Mouse (Mus musculus): Measurements from ENCODE around the gene Dock8. TPM values are rescaled to one million over a fixed set of nuclear protein-coding genes. Genes with fewer than 3 reads are reported as not detected.

Dock8 gene
- polyA plus RNA-seq, 1 experiment, result 0.57 TPM

GRCm38 (mm10) chr19:24994900-24995299, 4.4 kb upstream of the Dock8 start:
- H3K27me3 ChIP-seq (ENCODE audit: control insufficient read depth, insufficient read depth, low read length, poor library complexity, severe bottlenecking), result peaks cover 7% of the 10 kb centered on the region
- no peak overlapping the region for H3K4me3 ChIP-seq (ENCODE audit: low read depth, low read length)
- no peak overlapping the region for H3K9ac ChIP-seq (ENCODE audit: low read depth, poor library complexity, severe bottlenecking)
- H3K4me1 ChIP-seq (ENCODE audit: control insufficient read depth, insufficient read depth, low read length), result no peaks in the 10 kb centered on the region
- H3K27ac ChIP-seq (ENCODE audit: insufficient read depth, low read length), result no peak overlapping the region
- no peaks in the 10 kb centered on the region for H3K9me3 ChIP-seq (replicated peaks; ENCODE audit: control insufficient read depth, insufficient read depth, low read length, poor library complexity, severe bottlenecking)
- TF ChIP-seq CTCF (IDR thresholded peaks at IDR 0.05; ENCODE audit: low read depth, low read length), result no peak
- no peaks in the 10 kb centered on the region; the same call in 1 of the 2 replicates for H3K36me3 ChIP-seq (ENCODE audit: control insufficient read depth, insufficient read depth, low read length, poor library complexity, severe bottlenecking)

GRCm38 (mm10) chr19:24996815-24997704, 2.3 kb upstream of the Dock8 start:
- H3K9me3 ChIP-seq (replicated peaks; ENCODE audit: control insufficient read depth, insufficient read depth, low read length, poor library complexity, severe bottlenecking), result no peaks in the 10 kb centered on the region
- TF ChIP-seq EP300 (IDR thresholded peaks at IDR 0.05; ENCODE audit: insufficient read depth, low read depth, low read length), result no peak
- TF ChIP-seq CTCF (IDR thresholded peaks at IDR 0.05; ENCODE audit: low read depth, low read length), result no peak
- TF ChIP-seq POLR2A (IDR thresholded peaks at IDR 0.05; ENCODE audit: insufficient read depth, low read length), result no peak
- H3K27me3 ChIP-seq (ENCODE audit: control insufficient read depth, insufficient read depth, low read length, poor library complexity, severe bottlenecking), result peaks cover 20% of the 10 kb centered on the region
- H3K4me1 ChIP-seq (ENCODE audit: control insufficient read depth, insufficient read depth, low read length), result no peaks in the 10 kb centered on the region
- no peak overlapping the region for H3K4me3 ChIP-seq (ENCODE audit: low read depth, low read length)
- H3K9ac ChIP-seq (ENCODE audit: low read depth, poor library complexity, severe bottlenecking), result no peak overlapping the region
- H3K27ac ChIP-seq (ENCODE audit: insufficient read depth, low read length), result no peak overlapping the region
- H3K36me3 ChIP-seq (ENCODE audit: control insufficient read depth, insufficient read depth, low read length, poor library complexity, severe bottlenecking), result no peaks in the 10 kb centered on the region; the same call in 1 of the 2 replicates

GRCm38 (mm10) chr19:24998561-24998960, 773 bp upstream of the Dock8 start:
- Histone ChIP-seq H3K4me3 (ENCODE audit: low read depth, low read length) (no peak overlapping the region), H3K36me3 (ENCODE audit: control insufficient read depth, insufficient read depth, low read length, poor library complexity, severe bottlenecking) (no peaks in the 10 kb centered on the region; the same call in 1 of the 2 replicates), H3K9ac (ENCODE audit: low read depth, poor library complexity, severe bottlenecking) (no peak overlapping the region), H3K27me3 (ENCODE audit: control insufficient read depth, insufficient read depth, low read length, poor library complexity, severe bottlenecking) (peaks cover 20% of the 10 kb centered on the region), H3K9me3 (replicated peaks; ENCODE audit: control insufficient read depth, insufficient read depth, low read length, poor library complexity, severe bottlenecking) (no peaks in the 10 kb centered on the region), H3K27ac (ENCODE audit: insufficient read depth, low read length) (no peak overlapping the region), H3K4me1 (ENCODE audit: control insufficient read depth, insufficient read depth, low read length) (no peaks in the 10 kb centered on the region)
- no peak for TF ChIP-seq EP300 (IDR thresholded peaks at IDR 0.05; ENCODE audit: insufficient read depth, low read depth, low read length)
- no peak for TF ChIP-seq POLR2A (IDR thresholded peaks at IDR 0.05; ENCODE audit: insufficient read depth, low read length)
- TF ChIP-seq CTCF (IDR thresholded peaks at IDR 0.05; ENCODE audit: low read depth, low read length), result no peak

- Histone ChIP-seq H3K4me3 (ENCODE audit: low read depth, low read length) (no peak overlapping the region), H3K9me3 (replicated peaks; ENCODE audit: control insufficient read depth, insufficient read depth, low read length, poor library complexity, severe bottlenecking) (no peaks in the 10 kb centered on the region), H3K4me1 (ENCODE audit: control insufficient read depth, insufficient read depth, low read length) (no peaks in the 10 kb centered on the region), H3K27ac (ENCODE audit: insufficient read depth, low read length) (no peak overlapping the region), H3K9ac (ENCODE audit: low read depth, poor library complexity, severe bottlenecking) (peak overlapping the region; percentile 95; the same call in 1 of the 2 replicates), H3K27me3 (ENCODE audit: control insufficient read depth, insufficient read depth, low read length, poor library complexity, severe bottlenecking) (peaks cover 20% of the 10 kb centered on the region), H3K36me3 (ENCODE audit: control insufficient read depth, insufficient read depth, low read length, poor library complexity, severe bottlenecking) (no peaks in the 10 kb centered on the region; the same call in 1 of the 2 replicates)
- TF ChIP-seq EP300 (IDR thresholded peaks at IDR 0.05; ENCODE audit: insufficient read depth, low read depth, low read length), result no peak
- no peak for TF ChIP-seq POLR2A (IDR thresholded peaks at IDR 0.05; ENCODE audit: insufficient read depth, low read length)
- TF ChIP-seq CTCF (IDR thresholded peaks at IDR 0.05; ENCODE audit: low read depth, low read length), result no peak
Measured at GRCm38 (mm10) chr19:25000153-25000552, 819 bp downstream of the Dock8 start.

GRCm38 (mm10) chr19:25002032-25002431, 2.7 kb downstream of the Dock8 start:
- H3K9me3 ChIP-seq (replicated peaks; ENCODE audit: control insufficient read depth, insufficient read depth, low read length, poor library complexity, severe bottlenecking), result no peaks in the 10 kb centered on the region
- TF ChIP-seq EP300 (IDR thresholded peaks at IDR 0.05; ENCODE audit: insufficient read depth, low read depth, low read length) (no peak), CTCF (IDR thresholded peaks at IDR 0.05; ENCODE audit: low read depth, low read length) (no peak), POLR2A (IDR thresholded peaks at IDR 0.05; ENCODE audit: insufficient read depth, low read length) (no peak)
- no peak overlapping the region for H3K4me3 ChIP-seq (ENCODE audit: low read depth, low read length)
- peaks cover 20% of the 10 kb centered on the region for H3K27me3 ChIP-seq (ENCODE audit: control insufficient read depth, insufficient read depth, low read length, poor library complexity, severe bottlenecking)
- H3K9ac ChIP-seq (ENCODE audit: low read depth, poor library complexity, severe bottlenecking), result no peak overlapping the region
- H3K36me3 ChIP-seq (ENCODE audit: control insufficient read depth, insufficient read depth, low read length, poor library complexity, severe bottlenecking), result no peaks in the 10 kb centered on the region; the same call in 1 of the 2 replicates
- H3K4me1 ChIP-seq (ENCODE audit: control insufficient read depth, insufficient read depth, low read length), result no peaks in the 10 kb centered on the region
- no peak overlapping the region for H3K27ac ChIP-seq (ENCODE audit: insufficient read depth, low read length)

GRCm38 (mm10) chr19:25002828-25003227, 3.5 kb downstream of the Dock8 start:
- peaks cover 20% of the 10 kb centered on the region for H3K27me3 ChIP-seq (ENCODE audit: control insufficient read depth, insufficient read depth, low read length, poor library complexity, severe bottlenecking)
- TF ChIP-seq EP300 (IDR thresholded peaks at IDR 0.05; ENCODE audit: insufficient read depth, low read depth, low read length), result no peak
- no peak for TF ChIP-seq CTCF (IDR thresholded peaks at IDR 0.05; ENCODE audit: low read depth, low read length)
- no peak for TF ChIP-seq POLR2A (IDR thresholded peaks at IDR 0.05; ENCODE audit: insufficient read depth, low read length)
- H3K4me3 ChIP-seq (ENCODE audit: low read depth, low read length), result no peak overlapping the region
- H3K36me3 ChIP-seq (ENCODE audit: control insufficient read depth, insufficient read depth, low read length, poor library complexity, severe bottlenecking), result no peaks in the 10 kb centered on the region; the same call in 1 of the 2 replicates
- no peaks in the 10 kb centered on the region for H3K4me1 ChIP-seq (ENCODE audit: control insufficient read depth, insufficient read depth, low read length)
- no peak overlapping the region for H3K27ac ChIP-seq (ENCODE audit: insufficient read depth, low read length)
- H3K9ac ChIP-seq (ENCODE audit: low read depth, poor library complexity, severe bottlenecking), result no peak overlapping the region
- no peaks in the 10 kb centered on the region for H3K9me3 ChIP-seq (replicated peaks; ENCODE audit: control insufficient read depth, insufficient read depth, low read length, poor library complexity, severe bottlenecking)
